ENCODE assay signal across 14 mouse cellular contexts in genomic region chr6:39551981-39552636, GRCm38 (mm10). TPM values are rescaled to one million over a fixed set of nuclear protein-coding genes. Genes with fewer than 3 reads are reported as not detected.
DNase-seq lines count a peak whose midpoint lies in the region; ATAC-seq and TF ChIP-seq lines count a peak whose summit lies in the region.
"Had no signal": no experiment of that assay in that cellular context is flagged by ENCODE, and none has a peak within 500 bp of the region (broad histone marks: within the 10 kb centered on the region; RNA-seq: fewer than 3 reads in every experiment).

No protein-coding gene starts in this region.

- no peak for ATAC-seq in megakaryocyte, adult 5-6 weeks (ENCODE audit: poor library complexity, severe bottlenecking)
- no peak for ATAC-seq in limb, embryonic 15.5 days (ENCODE audit: insufficient number of reproducible peaks, low FRiP score, low TSS enrichment, low read depth)
- ATAC-seq in intestine, embryonic 16.5 days, result no peak
- ATAC-seq: hindbrain, embryonic 16.5 days had no signal

- H3K9me3 ChIP-seq in megakaryocyte, embryonic 14.5 days, result peaks cover 11% of the 10 kb centered on the region
- H3K9me3 ChIP-seq in limb, embryonic 15.5 days, result no peaks in the 10 kb centered on the region
- H3K9me3 ChIP-seq in intestine, embryonic 16.5 days (ENCODE audit: control insufficient read depth, low read length), result no peaks in the 10 kb centered on the region
- H3K9me3 ChIP-seq: G1E; neural tube, embryonic 12.5 days had no signal

- H3K4me2 ChIP-seq in limb, embryonic 15.5 days, result no peak overlapping the region
- H3K4me2 ChIP-seq in intestine, embryonic 16.5 days (ENCODE audit: low read depth, low read length), result no peak overlapping the region
- H3K4me2 ChIP-seq: neural tube, embryonic 12.5 days had no signal

- 55% methylated on average over 8 of the region's 8 CpGs for WGBS in limb, embryonic 15.5 days
- 70% methylated on average over 8 of the region's 8 CpGs for WGBS in thymus, adult 2 months
- 61% methylated on average over 8 of the region's 8 CpGs for WGBS in intestine, embryonic 16.5 days

- intact Hi-C loops in heart, postnatal 25 days (cut with DNase I), result no loop called here

- H3K9ac ChIP-seq in limb, embryonic 15.5 days, result no peak overlapping the region
- no peak overlapping the region for H3K9ac ChIP-seq in intestine, embryonic 16.5 days (ENCODE audit: low read depth, low read length)
- H3K9ac ChIP-seq: neural tube, embryonic 12.5 days had no signal

- no peak for TF ChIP-seq CTCF in thymus, adult 2 months (IDR thresholded peaks at IDR 0.05; ENCODE audit: borderline replicate concordance, control insufficient read depth, extremely low read depth, insufficient read depth, low read length, poor library complexity)

- peaks cover 59% of the 10 kb centered on the region for H3K27me3 ChIP-seq in megakaryocyte, embryonic 14.5 days (replicated peaks)
- H3K27me3 ChIP-seq in limb, embryonic 15.5 days, result no peaks in the 10 kb centered on the region
- H3K27me3 ChIP-seq in thymus, adult 2 months (ENCODE audit: control insufficient read depth, insufficient read depth, low read length), result peaks cover 9% of the 10 kb centered on the region; the same call in 1 of the 2 replicates
- H3K27me3 ChIP-seq in intestine, embryonic 16.5 days (replicated peaks; ENCODE audit: control insufficient read depth, insufficient read depth, low read length), result no peaks in the 10 kb centered on the region
- H3K27me3 ChIP-seq: neural tube, embryonic 12.5 days had no signal

- peaks cover 33% of the 10 kb centered on the region for H3K4me1 ChIP-seq in megakaryocyte, embryonic 14.5 days
- H3K4me1 ChIP-seq in limb, embryonic 15.5 days, result peaks cover 37% of the 10 kb centered on the region
- no peaks in the 10 kb centered on the region for H3K4me1 ChIP-seq in thymus, adult 2 months (replicated peaks; ENCODE audit: control insufficient read depth, insufficient read depth, low read length)
- peaks cover 15% of the 10 kb centered on the region for H3K4me1 ChIP-seq in intestine, embryonic 16.5 days (ENCODE audit: control insufficient read depth, insufficient read depth, low read length)

- peak; percentile 87 for DNase-seq in heart, adult 11 months
- DNase-seq in heart, postnatal 25 days (ENCODE audit: low spot score), result no peak
- DNase-seq in MN1 (ENCODE audit: low spot score), result peak; percentile 50
- no peak for DNase-seq in thymus, adult 2 months
- DNase-seq: cerebellum, postnatal 25 days; gastrocnemius, postnatal 10 days; lung, postnatal 10 days had no signal

- peak overlapping the region; percentile 64 for H3K4me3 ChIP-seq in megakaryocyte, embryonic 14.5 days (replicated peaks)
- no peak overlapping the region for H3K4me3 ChIP-seq in limb, embryonic 15.5 days
- no peak overlapping the region for H3K4me3 ChIP-seq in thymus, adult 2 months (ENCODE audit: control insufficient read depth, insufficient read depth, low read length)
- H3K4me3 ChIP-seq in intestine, embryonic 16.5 days (ENCODE audit: low read length), result no peak overlapping the region
- H3K4me3 ChIP-seq: neural tube, embryonic 12.5 days had no signal

- H3K36me3 ChIP-seq in megakaryocyte, embryonic 14.5 days (replicated peaks; ENCODE audit: low read length), result no peaks in the 10 kb centered on the region
- no peaks in the 10 kb centered on the region for H3K36me3 ChIP-seq in limb, embryonic 15.5 days
- H3K36me3 ChIP-seq in thymus, adult 2 months (ENCODE audit: control insufficient read depth, insufficient read depth, low read length), result no peaks in the 10 kb centered on the region
- H3K36me3 ChIP-seq in intestine, embryonic 16.5 days (ENCODE audit: control insufficient read depth, insufficient read depth, low read length), result no peaks in the 10 kb centered on the region
- H3K36me3 ChIP-seq: G1E had no signal

- H3K27ac ChIP-seq in limb, embryonic 15.5 days, result peak overlapping the region; percentile 35; the same call in 1 of the 2 replicates
- H3K27ac ChIP-seq in thymus, adult 2 months (ENCODE audit: control insufficient read depth, insufficient read depth, low read length), result no peak overlapping the region
- H3K27ac ChIP-seq in intestine, embryonic 16.5 days (ENCODE audit: low read length), result no peak overlapping the region
- H3K27ac ChIP-seq: neural tube, embryonic 12.5 days had no signal

- TF ChIP-seq POLR2A in thymus, adult 2 months (IDR thresholded peaks at IDR 0.05; ENCODE audit: control insufficient read depth, extremely low read depth, insufficient read depth, low read length, poor library complexity), result no peak

RNA-seq across cellular contexts. Expression of gene Dennd2a, which starts 5.6 kb away (rescaled TPM):
- 1 to 10 TPM; 7.6 to 9.9 TPM for total RNA-seq in heart, postnatal 25 days (2021)
- polyA plus RNA-seq in megakaryocyte, embryonic 14.5 days (2012; ENCODE audit: insufficient read depth, low replicate concordance), result 0.74 and 1.3 TPM in 2 replicates
- total RNA-seq in megakaryocyte, adult 5-6 weeks (2015), result 4.6 and 5.0 TPM in 2 replicates
- 2.5 and 3.1 TPM in 2 replicates for total RNA-seq in megakaryocyte, adult 5-6 weeks (2017)
- 16.6 and 21.7 TPM in 2 replicates for polyA plus RNA-seq in limb, embryonic 15.5 days (2015; fragmentation: Nextera tagmentation; extraction: Ambion mirVana)
- 2.6 and 3.2 TPM in 2 replicates for polyA plus RNA-seq in thymus, adult 2 months (2012; rRNA removed)
- polyA plus RNA-seq in intestine, embryonic 16.5 days (2015; fragmentation: Nextera tagmentation; extraction: Ambion mirVana), result 6.5 and 8.1 TPM in 2 replicates
- polyA plus RNA-seq: G1E had no signal

RNA-seq across cellular contexts. Expression of gene Adck2, which starts 21.6 kb away (rescaled TPM):
- total RNA-seq in heart, postnatal 25 days (2021), result 10 to 100 TPM; 16.5 to 16.6 TPM
- 5.2 and 7.5 TPM in 2 replicates for polyA plus RNA-seq in megakaryocyte, embryonic 14.5 days (2012; ENCODE audit: insufficient read depth, low replicate concordance)
- total RNA-seq in megakaryocyte, adult 5-6 weeks (2015), result 4.4 and 7.1 TPM in 2 replicates
- total RNA-seq in megakaryocyte, adult 5-6 weeks (2017), result 5.9 and 12.6 TPM in 2 replicates
- polyA plus RNA-seq in limb, embryonic 15.5 days (2015; fragmentation: Nextera tagmentation; extraction: Ambion mirVana), result 36.6 and 48.3 TPM in 2 replicates
- 17.0 and 18.8 TPM in 2 replicates for polyA plus RNA-seq in thymus, adult 2 months (2012; rRNA removed)
- 30.5 and 30.8 TPM in 2 replicates for polyA plus RNA-seq in intestine, embryonic 16.5 days (2015; fragmentation: Nextera tagmentation; extraction: Ambion mirVana)

RNA-seq across cellular contexts. Expression of gene Gm42420, which starts 33.4 kb away (rescaled TPM):
- total RNA-seq in heart, postnatal 25 days (2021), result not detected
- not detected in 2 replicates for polyA plus RNA-seq in megakaryocyte, embryonic 14.5 days (2012; ENCODE audit: insufficient read depth, low replicate concordance)
- total RNA-seq in megakaryocyte, adult 5-6 weeks (2015), result 6.0 and 7.2 TPM in 2 replicates
- total RNA-seq in megakaryocyte, adult 5-6 weeks (2017), result 5.7 TPM in 1 of 2 replicates, not detected in the other
- 1.6 and 3.1 TPM in 2 replicates for polyA plus RNA-seq in limb, embryonic 15.5 days (2015; fragmentation: Nextera tagmentation; extraction: Ambion mirVana)
- polyA plus RNA-seq in thymus, adult 2 months (2012; rRNA removed), result 0.96 TPM in 1 of 2 replicates, not detected in the other
- polyA plus RNA-seq in intestine, embryonic 16.5 days (2015; fragmentation: Nextera tagmentation; extraction: Ambion mirVana), result 1.5 and 2.1 TPM in 2 replicates
- total RNA-seq: gastrocnemius, postnatal 10 days had no signal
- polyA plus RNA-seq: G1E had no signal

RNA-seq across cellular contexts. Expression of gene Ndufb2, which starts 40.3 kb away (rescaled TPM):
- total RNA-seq in heart, postnatal 25 days (2021), result 100 to 1,000 TPM; 685 to 720 TPM
- polyA plus RNA-seq in megakaryocyte, embryonic 14.5 days (2012; ENCODE audit: insufficient read depth, low replicate concordance), result 143 and 223 TPM in 2 replicates
- 73.6 and 90.5 TPM in 2 replicates for total RNA-seq in megakaryocyte, adult 5-6 weeks (2015)
- 59.1 and 77.0 TPM in 2 replicates for total RNA-seq in megakaryocyte, adult 5-6 weeks (2017)
- polyA plus RNA-seq in limb, embryonic 15.5 days (2015; fragmentation: Nextera tagmentation; extraction: Ambion mirVana), result 272 and 308 TPM in 2 replicates
- polyA plus RNA-seq in thymus, adult 2 months (2012; rRNA removed), result 249 and 412 TPM in 2 replicates
- polyA plus RNA-seq in intestine, embryonic 16.5 days (2015; fragmentation: Nextera tagmentation; extraction: Ambion mirVana), result 408 and 423 TPM in 2 replicates

Comparison
In these comparisons a context has a peak if more than half of its experiments do, and no peak if none do; other contexts are left out.
1. DNase-seq: peak in heart, adult 11 months (single experiment) and MN1 (single experiment); none in heart, postnatal 25 days (single experiment) and thymus, adult 2 months (single experiment).